Mouse (Mus musculus) left cerebral cortex, adult 2 months (tissue): ENCODE results near the gene Exosc5. TPM values are rescaled to one million over a fixed set of nuclear protein-coding genes. Genes with fewer than 3 reads are reported as not detected.

Source experiments
- DNase-seq, 2 experiments: peaks; one replicate each; pipeline ENCODE4 v3.0.0; 2021 to 2022; ENCODE audit warnings: low spot score in 2 of 2, mixed read lengths in 1 of 2; ENCODE audit errors: extremely low spot score in 1 of 2
- H3K27ac ChIP-seq: fragments of 200-600 bp; 2 replicates; pipeline ENCODE4 v1.8.1; 2022
- H3K4me3 ChIP-seq: fragments of 200-600 bp; 2 replicates; pipeline ENCODE4 v1.8.1; 2022
- CTCF ChIP-seq: fragments of 200-600 bp; IDR thresholded peaks from 2 replicates; pipeline ENCODE4 v1.8.1; 2022; ENCODE audit warnings: antibody characterized with exemption, mild to moderate bottlenecking, moderate library complexity
- intact Hi-C: fragments of 180-260 bp; cut with DNase I; formaldehyde crosslinking; loops from one replicate; pipeline ENCODE4 v1.15.1; 2025
- total RNA-seq, 2 experiments: library from RNA; stranded (reverse); gene quantifications; 2 replicates each; pipeline ENCODE4 v1.2.3; 2021

The Exosc5 gene
- total RNA-seq, 2 experiments from 2014 or later, result 23.3 to 24.0 TPM

DNA sequence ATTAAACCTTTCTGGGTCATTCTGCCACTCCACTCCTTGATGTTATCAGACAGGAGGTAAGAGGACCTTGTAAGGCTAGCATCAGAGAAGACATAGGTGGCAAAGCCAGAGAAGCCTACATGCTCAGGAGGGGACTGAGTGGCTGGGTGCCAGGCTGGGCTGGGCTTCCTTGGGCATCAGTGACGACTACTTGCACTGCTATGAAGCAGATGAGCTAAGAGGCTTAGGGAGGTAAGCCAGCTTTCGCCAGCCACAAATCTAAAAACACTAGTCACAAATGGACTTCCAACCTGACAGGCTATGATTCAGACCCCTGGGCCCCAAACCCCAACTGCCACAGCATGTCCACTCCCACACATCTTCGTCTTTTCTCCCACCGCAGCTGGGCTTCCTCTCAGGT, 14.3 kb upstream of the Exosc5 start:
- no peak for DNase-seq
- TF ChIP-seq CTCF, result no peak
- intact Hi-C loops, result no loop called here
- Histone ChIP-seq H3K27ac (no peak overlapping the region), H3K4me3 (no peak overlapping the region)

DNA sequence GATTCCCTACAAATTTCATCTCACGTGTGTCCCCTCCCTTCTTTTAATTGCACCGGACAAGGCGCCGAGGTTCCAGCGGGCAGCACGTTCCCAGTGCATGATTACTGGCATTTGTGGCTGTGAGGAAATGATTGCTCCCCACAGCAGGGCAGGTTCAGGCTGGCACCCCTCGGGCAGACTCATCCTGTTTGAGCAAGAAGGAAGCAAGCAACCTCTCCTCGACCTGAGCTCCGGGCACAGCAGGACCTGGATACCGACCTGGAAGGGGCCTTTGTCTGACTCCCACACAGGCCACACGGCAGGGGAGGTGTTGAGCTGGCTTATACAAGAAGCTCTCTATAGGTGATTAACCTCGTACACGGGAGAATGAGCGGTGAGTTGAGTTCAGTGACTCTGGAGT, 13.9 kb upstream of the Exosc5 start:
- TF ChIP-seq CTCF, result no peak
- intact Hi-C loops, result no loop called here
- H3K27ac ChIP-seq, result no peak overlapping the region
- H3K4me3 ChIP-seq, result no peak overlapping the region
- no peak for DNase-seq

DNA sequence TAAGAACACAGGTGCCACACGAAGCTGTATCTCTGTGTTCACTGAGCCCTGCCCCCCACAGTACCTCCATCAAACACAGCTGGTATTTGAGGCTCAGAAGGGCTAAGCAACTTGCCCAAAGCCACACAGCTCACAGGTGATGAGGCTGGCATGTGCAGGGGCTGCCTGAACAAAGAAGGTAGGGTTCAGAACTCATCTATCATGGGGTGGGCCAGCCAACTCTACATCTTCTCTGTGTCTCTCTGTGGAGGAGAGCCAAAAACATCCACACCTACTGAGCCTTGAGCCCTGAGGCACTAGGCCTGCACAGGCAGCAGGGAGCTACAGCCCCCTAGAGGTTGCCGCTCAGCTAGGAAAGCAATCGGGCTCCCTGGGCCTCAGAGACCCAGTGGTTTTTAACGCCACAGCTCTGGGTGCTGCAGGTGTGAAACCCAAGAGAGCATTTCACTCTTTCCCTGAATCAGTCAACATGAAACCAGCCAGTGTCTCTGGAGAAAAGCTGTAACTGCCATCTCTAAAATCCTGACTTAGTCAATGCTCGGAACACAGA, 11.3 kb upstream of the Exosc5 start:
- Histone ChIP-seq H3K27ac (no peak overlapping the region), H3K4me3 (no peak overlapping the region)
- intact Hi-C loops, result no loop called here
- TF ChIP-seq CTCF, result peak; percentile 1; the same call in 1 of the 2 replicates
- no peak for DNase-seq

DNA sequence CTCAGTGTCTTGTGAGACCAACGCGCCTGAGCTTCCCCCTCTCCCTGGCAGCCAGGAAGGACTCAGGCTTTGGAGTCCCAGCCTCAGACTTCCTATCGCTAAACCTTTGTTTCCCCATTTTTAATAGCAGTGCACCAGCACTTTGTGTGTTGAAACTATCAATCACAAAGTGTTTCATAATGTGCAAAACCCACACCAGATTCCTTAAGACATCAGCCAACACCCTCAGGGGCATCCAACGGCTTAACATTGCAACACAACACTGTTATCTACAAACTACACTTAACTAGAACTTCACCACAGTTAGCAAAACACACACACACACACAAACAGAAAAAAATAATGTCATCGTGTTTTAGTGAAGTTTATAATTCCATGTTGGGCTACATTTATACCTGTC, 9.1 kb upstream of the Exosc5 start:
- H3K4me3 ChIP-seq, result no peak overlapping the region
- no peak overlapping the region for H3K27ac ChIP-seq
- DNase-seq, result no peak
- TF ChIP-seq CTCF, result no peak
- intact Hi-C loops, result no loop called here

DNA sequence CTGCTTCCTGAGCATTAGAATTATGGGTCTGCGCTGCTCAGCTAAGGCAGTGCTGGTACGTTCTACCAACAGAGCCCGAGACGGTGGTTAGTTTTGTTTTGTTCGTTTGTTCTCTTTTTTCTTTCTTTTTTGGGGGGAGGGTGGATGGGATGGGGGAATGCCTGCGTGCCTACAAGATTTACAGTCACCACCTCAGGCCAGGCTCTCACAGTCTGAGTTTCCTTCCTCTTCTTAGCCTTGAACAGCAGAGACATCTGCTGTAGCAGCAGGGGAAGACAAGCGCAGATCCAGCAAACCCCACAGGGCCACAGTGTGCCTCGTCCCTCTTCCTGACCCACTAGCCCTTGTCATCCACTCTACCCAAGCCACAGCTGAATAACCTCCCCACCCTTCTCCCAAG, 7.7 kb upstream of the Exosc5 start:
- no peak for DNase-seq
- no peak for TF ChIP-seq CTCF
- H3K4me3 ChIP-seq, result no peak overlapping the region
- no peak overlapping the region for H3K27ac ChIP-seq
- intact Hi-C loops, result no loop called here

DNA sequence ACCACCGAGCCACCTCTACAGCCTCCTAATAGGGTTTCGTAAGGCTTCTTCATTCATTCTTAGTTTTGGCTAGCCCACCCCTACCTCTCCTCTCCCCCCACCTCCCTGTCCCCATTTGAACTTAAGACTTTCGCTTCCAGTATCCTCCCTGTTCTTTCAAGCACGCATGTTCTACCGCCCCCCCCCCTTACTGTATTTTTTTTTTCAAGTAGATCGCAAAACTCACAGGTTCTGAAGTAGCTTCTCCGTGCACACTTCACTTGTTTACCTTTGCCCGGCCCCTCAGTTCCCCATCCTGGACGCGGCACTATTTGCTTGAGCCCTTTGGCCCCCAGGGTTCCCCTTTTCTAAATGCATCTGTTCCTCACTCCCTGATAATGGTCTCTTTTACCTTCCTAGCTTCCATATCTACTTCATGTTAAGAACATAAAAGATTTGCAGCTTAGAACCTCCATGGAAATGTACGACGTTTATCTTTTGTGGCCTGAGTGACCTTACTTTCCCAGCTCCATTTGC, 6.7 kb upstream of the Exosc5 start:
- no peak for TF ChIP-seq CTCF
- no peak for DNase-seq
- Histone ChIP-seq H3K4me3 (no peak overlapping the region), H3K27ac (no peak overlapping the region)
- intact Hi-C loops, result no loop called here

DNA sequence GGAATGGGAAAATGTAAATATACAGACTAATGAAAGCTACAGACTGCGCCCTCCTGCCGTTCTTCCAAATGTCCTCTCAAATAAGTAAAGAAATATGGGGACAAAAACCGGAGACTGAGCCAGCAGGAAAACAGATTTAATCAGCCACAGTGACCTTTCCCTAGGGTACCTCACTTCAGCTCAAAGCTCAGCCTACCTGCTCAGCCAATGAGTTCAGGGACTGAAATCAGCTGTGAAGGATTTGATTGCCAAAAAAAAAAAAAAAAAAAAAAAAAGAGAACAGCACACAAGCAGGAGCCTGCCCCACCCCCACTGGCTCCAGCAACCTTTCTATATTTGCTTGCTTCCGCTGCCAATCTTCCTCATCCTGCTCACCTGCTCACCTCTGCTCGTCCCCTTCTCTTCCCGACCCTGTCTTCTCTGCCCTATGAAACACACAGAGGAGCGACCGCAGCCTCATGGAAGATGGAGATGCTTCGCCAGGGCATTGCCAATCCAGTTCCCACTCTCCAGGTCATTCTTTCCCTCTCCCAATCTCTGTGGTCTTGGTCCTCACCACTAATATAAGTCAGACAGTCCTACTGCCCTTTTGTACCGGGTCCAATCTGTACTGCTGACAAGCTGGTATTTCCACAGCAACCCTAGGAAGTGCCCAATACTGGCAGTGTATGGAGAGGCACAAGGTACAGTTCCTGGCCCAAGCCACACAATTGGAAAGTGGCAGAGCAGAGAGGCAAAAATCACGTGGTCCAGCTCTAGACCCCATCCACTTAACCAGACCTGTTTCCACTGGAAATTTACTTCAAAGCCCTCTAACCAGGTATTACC, 3.1 kb upstream of the Exosc5 start:
- no peak overlapping the region for H3K27ac ChIP-seq
- no peak overlapping the region for H3K4me3 ChIP-seq
- DNase-seq, result no peak
- TF ChIP-seq CTCF, result no peak
- intact Hi-C loops, result no loop called here

DNA sequence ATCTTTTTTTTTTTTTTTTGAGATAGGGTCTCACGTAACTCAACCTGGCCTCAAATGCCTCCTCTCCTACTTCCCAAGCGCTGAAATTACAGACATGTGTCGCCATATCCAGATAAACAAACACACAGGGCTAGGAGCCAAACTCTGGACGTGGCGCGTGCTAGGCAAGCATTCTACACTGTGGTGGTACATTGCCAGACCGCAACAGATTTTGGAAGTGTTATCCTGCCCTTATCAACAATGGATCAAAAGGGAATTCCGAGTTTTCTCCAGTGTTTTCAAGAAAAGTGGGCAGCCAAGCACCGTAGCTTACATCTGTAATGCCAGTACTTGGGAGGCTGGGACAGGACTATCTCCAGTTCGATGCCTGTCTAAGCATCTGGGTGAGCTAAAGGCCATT, 1.2 kb upstream of the Exosc5 start:
- intact Hi-C loops, result no loop called here
- H3K27ac ChIP-seq, result peak overlapping the region; percentile 92; the same call in 1 of the 2 replicates

DNA sequence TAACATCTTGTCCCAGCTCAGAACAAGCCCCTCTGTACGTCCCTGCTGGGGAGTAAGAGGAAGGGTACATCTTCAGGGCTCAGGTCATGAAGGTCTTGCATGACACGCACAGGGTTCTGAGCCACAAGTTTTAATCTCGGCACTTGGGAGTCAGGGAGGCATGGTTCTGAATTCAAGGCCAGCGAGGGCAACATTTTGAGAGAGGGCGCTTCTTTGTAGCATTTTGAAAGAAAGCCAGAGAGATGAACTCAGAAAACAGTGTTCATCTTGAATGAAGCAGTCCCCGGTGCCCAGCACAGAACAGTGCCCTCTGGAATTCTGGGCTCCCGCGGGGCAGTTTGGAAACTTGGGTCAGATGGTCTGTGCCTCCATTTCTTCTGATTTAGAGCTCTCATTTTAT, 7.4 kb downstream of the Exosc5 start:
- intact Hi-C loops, result no loop called here
- DNase-seq, result no peak
- TF ChIP-seq CTCF, result no peak
- Histone ChIP-seq H3K4me3 (no peak overlapping the region), H3K27ac (no peak overlapping the region)

More for the DNA sequence above, 1.2 kb upstream of the Exosc5 start:
- TF ChIP-seq CTCF, result no peak
- DNase-seq, result no peak
- peak overlapping the region; percentile 57 for H3K4me3 ChIP-seq

DNA sequence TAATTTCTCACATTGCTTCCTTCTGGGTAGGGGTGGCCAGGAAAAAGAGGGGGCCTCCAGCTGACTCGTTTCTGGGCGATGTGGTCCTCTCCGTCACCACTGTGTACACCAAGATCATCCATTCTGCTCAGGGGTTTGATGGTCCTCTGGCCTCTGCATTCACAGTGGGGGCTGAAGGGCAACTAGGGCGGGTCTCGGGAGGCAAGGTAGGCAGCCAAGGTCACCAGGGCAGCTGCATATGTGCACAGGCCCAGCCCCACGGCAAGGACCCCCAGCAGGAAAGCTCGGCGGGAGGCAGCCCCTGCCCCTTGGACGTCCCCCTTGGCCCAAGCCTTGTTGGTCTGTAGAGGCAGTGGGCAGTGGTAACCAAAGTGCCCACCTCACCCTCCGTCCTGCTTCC, 10.2 kb downstream of the Exosc5 start:
- DNase-seq, result no peak
- intact Hi-C loops, result no loop called here
- H3K27ac ChIP-seq, result no peak overlapping the region
- TF ChIP-seq CTCF, result no peak
- no peak overlapping the region for H3K4me3 ChIP-seq

DNA sequence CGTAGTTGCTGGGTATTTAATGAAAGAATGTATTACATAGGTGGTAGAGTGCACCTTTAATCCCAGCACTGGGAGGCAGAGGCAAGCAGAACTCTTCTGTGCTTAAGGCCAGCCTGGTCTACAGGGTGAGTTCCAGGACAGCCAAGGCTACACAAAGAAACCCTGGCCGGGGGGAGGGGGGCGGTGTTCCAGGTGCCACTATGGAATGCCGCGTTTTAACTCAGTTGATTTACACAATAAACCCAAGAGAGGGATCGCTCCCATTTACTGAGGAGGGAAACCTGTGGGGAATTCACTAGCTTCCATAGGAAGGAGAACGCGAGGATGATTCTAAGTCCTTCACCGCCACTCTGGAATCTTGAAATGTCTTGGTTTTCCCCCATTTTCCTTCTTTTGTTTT, 10.7 kb downstream of the Exosc5 start:
- no peak overlapping the region for H3K4me3 ChIP-seq
- no peak for DNase-seq
- intact Hi-C loops, result no loop called here
- TF ChIP-seq CTCF, result no peak
- H3K27ac ChIP-seq, result no peak overlapping the region

DNA sequence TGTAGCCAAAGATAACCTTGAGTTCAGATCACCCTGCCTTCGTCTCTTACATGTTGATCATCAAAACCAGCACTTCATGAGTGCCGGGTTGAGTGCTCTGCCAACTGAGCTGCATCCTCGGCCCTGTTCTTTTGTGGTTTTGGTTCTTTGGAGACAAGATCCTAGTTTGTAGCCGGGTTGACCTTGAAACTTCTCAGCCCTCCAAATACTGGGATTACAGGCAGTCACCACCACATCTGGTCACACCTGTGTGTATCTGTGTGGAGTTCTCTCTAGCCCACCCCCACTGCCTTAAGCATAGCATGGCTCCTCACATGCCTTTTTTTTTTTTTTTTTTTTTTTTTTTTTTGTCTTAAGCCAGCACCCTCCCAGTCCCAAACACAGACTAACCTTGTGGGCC, 11.1 kb downstream of the Exosc5 start:
- no peak overlapping the region for H3K27ac ChIP-seq
- TF ChIP-seq CTCF, result no peak
- no peak overlapping the region for H3K4me3 ChIP-seq
- intact Hi-C loops, result no loop called here
- no peak for DNase-seq

DNA sequence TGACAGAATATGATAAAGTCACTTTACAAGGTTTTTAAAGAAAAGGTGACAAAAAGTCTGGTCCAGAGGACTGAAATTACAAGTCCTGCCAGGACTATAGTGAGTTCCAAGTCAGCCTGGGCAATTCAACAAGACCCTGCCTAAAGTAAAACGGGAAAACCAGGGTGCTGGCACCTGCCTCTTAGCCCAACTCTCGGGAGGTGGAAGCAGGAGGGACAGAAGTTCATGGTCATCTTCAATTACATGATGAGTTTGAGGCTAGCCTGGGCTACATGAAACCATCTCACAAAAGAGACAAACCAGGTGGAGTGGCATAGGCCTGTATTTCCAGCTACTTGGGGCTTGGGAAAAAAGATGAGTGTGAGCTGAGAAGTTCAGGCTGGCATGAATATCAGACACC, 12.7 kb downstream of the Exosc5 start:
- Histone ChIP-seq H3K4me3 (no peak overlapping the region), H3K27ac (no peak overlapping the region)
- DNase-seq, result no peak
- intact Hi-C loops, result no loop called here
- no peak for TF ChIP-seq CTCF
